Mouse (Mus musculus): ENCODE data around the gene Clpp.

Gene Clpp

GRCm38 (mm10) chr17:56990115-56990746 is at the start of gene Clpp:
TSS of gene Clpp (plus strand) at chr17:56990305.
- peak; percentile 90 for DNase-seq (ENCODE audit: low read depth, low spot score)

- peak; percentile 8 for DNase-seq (ENCODE audit: low read depth, low spot score)
Observed at GRCm38 (mm10) chr17:56950915-56951314, 39.2 kb upstream of the Clpp start.

GRCm38 (mm10) chr17:56952639-56953038 is 37.5 kb upstream of the Clpp start:
- no peak for DNase-seq (ENCODE audit: low read depth, low spot score)

GRCm38 (mm10) chr17:56954871-56955270 is 35.2 kb upstream of the Clpp start:
- DNase-seq (ENCODE audit: low read depth, low spot score), result no peak

- no peak for DNase-seq (ENCODE audit: low read depth, low spot score)
Observed at GRCm38 (mm10) chr17:56957763-56958429, 32.2 kb upstream of the Clpp start.

- DNase-seq (ENCODE audit: low read depth, low spot score), result no peak
Observed at GRCm38 (mm10) chr17:56958667-56959066, 31.4 kb upstream of the Clpp start.

- no peak for DNase-seq (ENCODE audit: low read depth, low spot score)
Observed at GRCm38 (mm10) chr17:56961880-56962279, 28.2 kb upstream of the Clpp start.

GRCm38 (mm10) chr17:56962642-56963405 is 27.3 kb upstream of the Clpp start:
- DNase-seq (ENCODE audit: low read depth, low spot score), result no peak

GRCm38 (mm10) chr17:56963646-56964045 is 26.5 kb upstream of the Clpp start:
- DNase-seq (ENCODE audit: low read depth, low spot score), result no peak

- no peak for DNase-seq (ENCODE audit: low read depth, low spot score)
Observed at GRCm38 (mm10) chr17:56969321-56969720, 20.8 kb upstream of the Clpp start.

- DNase-seq (ENCODE audit: low read depth, low spot score), result no peak
Observed at GRCm38 (mm10) chr17:56970081-56970480, 20.0 kb upstream of the Clpp start.

- DNase-seq (ENCODE audit: low read depth, low spot score), result no peak
Observed at GRCm38 (mm10) chr17:56973956-56974707, 16.0 kb upstream of the Clpp start.

- DNase-seq (ENCODE audit: low read depth, low spot score), result no peak
Observed at GRCm38 (mm10) chr17:56974708-56975240, 15.3 kb upstream of the Clpp start.

- DNase-seq (ENCODE audit: low read depth, low spot score), result no peak
Observed at GRCm38 (mm10) chr17:56975391-56975790, 14.7 kb upstream of the Clpp start.

- DNase-seq (ENCODE audit: low read depth, low spot score), result no peak
Observed at GRCm38 (mm10) chr17:56976531-56977390, 13.3 kb upstream of the Clpp start.

GRCm38 (mm10) chr17:56979524-56979923 is 10.6 kb upstream of the Clpp start:
- no peak for DNase-seq (ENCODE audit: low read depth, low spot score)

- DNase-seq (ENCODE audit: low read depth, low spot score), result no peak
Observed at GRCm38 (mm10) chr17:56981049-56981448, 9.1 kb upstream of the Clpp start.

GRCm38 (mm10) chr17:56982013-56982412 is 8.1 kb upstream of the Clpp start, which contains the start of gene Acer1:
TSS of gene Acer1 (minus strand) at chr17:56982126.
- no peak for DNase-seq (ENCODE audit: low read depth, low spot score)

- DNase-seq (ENCODE audit: low read depth, low spot score), result no peak
Observed at GRCm38 (mm10) chr17:56984886-56985285, 5.2 kb upstream of the Clpp start.

GRCm38 (mm10) chr17:56985656-56986055 is 4.4 kb upstream of the Clpp start:
- no peak for DNase-seq (ENCODE audit: low read depth, low spot score)
